Mouse (Mus musculus) MEL (cell line): Measurements from ENCODE around the gene Gmps. TPM values are rescaled to one million over a fixed set of nuclear protein-coding genes. Genes with fewer than 3 reads are reported as not detected.

Source experiments
- DNase-seq: peaks from one replicate; pipeline ENCODE4 v3.0.0; 2011; ENCODE audit warnings: low read depth, low spot score
- H3K27ac ChIP-seq: 2 replicates; pipeline ENCODE4 v1.5.1; 2012; ENCODE audit warnings: low read depth, mild to moderate bottlenecking, control low read depth, low read length, moderate library complexity; ENCODE audit not compliant: control insufficient read depth
- H3K27me3 ChIP-seq, 2 experiments: fragments of 150-350 bp in 1 of 2; sonication (generic) in 1 of 2; 2 replicates each; pipeline ENCODE4 v1.6.1; 2012; ENCODE audit warnings: low read length in 2 of 2, mild to moderate bottlenecking in 2 of 2, improper control_type of control experiment in 1 of 2, moderate library complexity in 1 of 2; ENCODE audit not compliant: insufficient read depth in 2 of 2, control insufficient read depth in 1 of 2
- H3K36me3 ChIP-seq, 2 experiments: 2 replicates each; pipeline ENCODE4 v1.6.1; 2012 to 2014; ENCODE audit warnings: low read length in 2 of 2, improper control_type of control experiment in 1 of 2, inconsistent platforms in 1 of 2, mild to moderate bottlenecking in 1 of 2; ENCODE audit not compliant: insufficient read depth in 2 of 2, control insufficient read depth in 1 of 2
- H3K4me1 ChIP-seq, 2 experiments: fragments of 150-350 bp in 1 of 2; sonication (generic) in 1 of 2; 2 replicates each; pipeline ENCODE4 v1.6.1; 2012; ENCODE audit warnings: low read length in 2 of 2, improper control_type of control experiment in 1 of 2, mild to moderate bottlenecking in 1 of 2; ENCODE audit not compliant: insufficient read depth in 2 of 2, control insufficient read depth in 1 of 2
- H3K4me3 ChIP-seq, 2 experiments: fragments of 150-350 bp in 1 of 2; sonication (generic) in 1 of 2; 2 replicates each; pipeline ENCODE4 v1.5.1; 2012; ENCODE audit warnings: low read depth in 2 of 2, low read length in 2 of 2, mild to moderate bottlenecking in 2 of 2, moderate library complexity in 2 of 2, control low read depth in 1 of 2, improper control_type of control experiment in 1 of 2; ENCODE audit not compliant: control insufficient read depth in 1 of 2, insufficient read depth in 1 of 2
- H3K79me2 ChIP-seq: 2 replicates; pipeline ENCODE4 v1.6.1; 2012; ENCODE audit warnings: mild to moderate bottlenecking, low read length, moderate library complexity; ENCODE audit not compliant: control insufficient read depth, poor library complexity, insufficient read depth
- H3K9ac ChIP-seq: 2 replicates; pipeline ENCODE4 v1.6.1; 2012; ENCODE audit warnings: low read depth, mild to moderate bottlenecking, control low read depth, low read length, moderate library complexity; ENCODE audit not compliant: control insufficient read depth, poor library complexity, severe bottlenecking
- H3K9me3 ChIP-seq: fragments of 150-350 bp; sonication (generic); replicated peaks from 2 replicates; pipeline ENCODE4 v1.6.1; 2012; ENCODE audit warnings: mild to moderate bottlenecking, low read length, improper control_type of control experiment, moderate library complexity; ENCODE audit not compliant: insufficient read depth
- BHLHE40 ChIP-seq: IDR thresholded peaks from 2 replicates; pipeline ENCODE4 v1.6.1; 2012; ENCODE audit warnings: low read depth, mild to moderate bottlenecking, inconsistent platforms, low read length, improper control_type of control experiment, borderline replicate concordance
- CTCF ChIP-seq, 3 experiments: IDR thresholded peaks in 2 of 3; conservative IDR thresholded peaks in 1 of 3; 2 replicates each; pipeline ENCODE4 v1.5.1; 2011 to 2012; ENCODE audit warnings: low read length in 3 of 3, low read depth in 2 of 3, mild to moderate bottlenecking in 2 of 3, improper control_type of control experiment in 1 of 3, inconsistent platforms in 1 of 3, mixed read lengths in 1 of 3, moderate library complexity in 1 of 3; ENCODE audit not compliant: control insufficient read depth in 1 of 3, insufficient read depth in 1 of 3, poor library complexity in 1 of 3, severe bottlenecking in 1 of 3
- E2F4 ChIP-seq: IDR thresholded peaks from 2 replicates; pipeline ENCODE4 v1.6.1; 2011; ENCODE audit warnings: low read depth, low read length, improper control_type of control experiment, borderline replicate concordance
- ELF1 ChIP-seq: IDR thresholded peaks from 2 replicates; pipeline ENCODE4 v1.6.1; 2014; ENCODE audit warnings: low read depth, mild to moderate bottlenecking, inconsistent platforms, low read length, improper control_type of control experiment, moderate library complexity
- EP300 ChIP-seq, 2 experiments: IDR thresholded peaks; 2 replicates each; pipeline ENCODE4 v1.6.1; 2011; ENCODE audit warnings: improper control_type of control experiment in 2 of 2, low read length in 2 of 2, low read depth in 1 of 2, mild to moderate bottlenecking in 1 of 2
- ETS1 ChIP-seq: IDR thresholded peaks from 2 replicates; pipeline ENCODE4 v1.6.1; 2012; ENCODE audit warnings: low read depth, mild to moderate bottlenecking, inconsistent platforms, low read length, improper control_type of control experiment, moderate library complexity
- GATA1 ChIP-seq: IDR thresholded peaks from 2 replicates; pipeline ENCODE4 v1.6.1; 2011; ENCODE audit warnings: low read depth, low read length, improper control_type of control experiment
- HCFC1 ChIP-seq: IDR thresholded peaks from 2 replicates; pipeline ENCODE4 v1.6.1; 2012; ENCODE audit warnings: low read depth, mild to moderate bottlenecking, inconsistent platforms, low read length, improper control_type of control experiment, moderate library complexity
- KAT2A ChIP-seq: conservative IDR thresholded peaks from 2 replicates; pipeline ENCODE4 v1.6.1; 2012; ENCODE audit warnings: low read depth, low read length, improper control_type of control experiment, inconsistent platforms
- MAX ChIP-seq: IDR thresholded peaks from 2 replicates; pipeline ENCODE4 v1.6.1; 2011; ENCODE audit warnings: low read length, improper control_type of control experiment
- MEF2A ChIP-seq: IDR thresholded peaks from 2 replicates; pipeline ENCODE4 v1.6.1; 2014; ENCODE audit warnings: low read depth, mild to moderate bottlenecking, inconsistent platforms, low read length, improper control_type of control experiment; ENCODE audit not compliant: poor library complexity, insufficient replicate concordance, severe bottlenecking; ENCODE audit errors: extremely low read depth
- MYB ChIP-seq: IDR thresholded peaks from 2 replicates; pipeline ENCODE4 v1.6.1; 2011; ENCODE audit warnings: mild to moderate bottlenecking, low read depth, low read length, improper control_type of control experiment
- MYC ChIP-seq: IDR thresholded peaks from 2 replicates; pipeline ENCODE4 v1.6.1; 2011; ENCODE audit warnings: low read depth, mild to moderate bottlenecking, low read length, improper control_type of control experiment, moderate library complexity
- NRF1 ChIP-seq: IDR thresholded peaks from 2 replicates; pipeline ENCODE4 v1.6.1; 2014; ENCODE audit warnings: low read depth, mild to moderate bottlenecking, inconsistent platforms, low read length, improper control_type of control experiment, moderate library complexity; ENCODE audit not compliant: poor library complexity, insufficient read depth, severe bottlenecking
- POLR2AphosphoS2 ChIP-seq: IDR thresholded peaks from 2 replicates; pipeline ENCODE4 v1.6.1; 2011; ENCODE audit warnings: low read length, improper control_type of control experiment
- POLR2AphosphoS5 ChIP-seq: IDR thresholded peaks from 2 replicates; pipeline ENCODE4 v1.6.1; 2012; ENCODE audit warnings: low read depth, borderline replicate concordance, mild to moderate bottlenecking, inconsistent platforms, low read length, moderate library complexity, mixed read lengths
- RCOR1 ChIP-seq: IDR thresholded peaks from 2 replicates; pipeline ENCODE4 v1.6.1; 2012; ENCODE audit warnings: low read depth, mild to moderate bottlenecking, inconsistent platforms, low read length, improper control_type of control experiment
- SIN3A ChIP-seq: IDR thresholded peaks from 2 replicates; pipeline ENCODE4 v1.6.1; 2012; ENCODE audit warnings: low read length, improper control_type of control experiment, inconsistent platforms
- SMC3 ChIP-seq: IDR thresholded peaks from 2 replicates; pipeline ENCODE4 v1.6.1; 2011; ENCODE audit warnings: low read depth, low read length, improper control_type of control experiment
- TCF12 ChIP-seq: IDR thresholded peaks from 2 replicates; pipeline ENCODE4 v1.6.1; 2014; ENCODE audit warnings: low read depth, mild to moderate bottlenecking, inconsistent platforms, low read length, improper control_type of control experiment, moderate library complexity
- UBTF ChIP-seq: IDR thresholded peaks from 2 replicates; pipeline ENCODE4 v1.6.1; 2012; ENCODE audit warnings: low read depth, mild to moderate bottlenecking, inconsistent platforms, low read length, improper control_type of control experiment, moderate library complexity, borderline replicate concordance; ENCODE audit not compliant: insufficient read depth
- USF1 ChIP-seq: IDR thresholded peaks from 2 replicates; pipeline ENCODE4 v1.6.1; 2014; ENCODE audit warnings: low read depth, mild to moderate bottlenecking, inconsistent platforms, low read length, improper control_type of control experiment, moderate library complexity
- ZC3H11A ChIP-seq: IDR thresholded peaks from 2 replicates; pipeline ENCODE4 v1.6.1; 2012; ENCODE audit warnings: low read depth, mild to moderate bottlenecking, inconsistent platforms, low read length, improper control_type of control experiment
- ZKSCAN1 ChIP-seq: IDR thresholded peaks from 2 replicates; pipeline ENCODE4 v1.6.1; 2012; ENCODE audit warnings: low read depth, mild to moderate bottlenecking, inconsistent platforms, low read length, improper control_type of control experiment, moderate library complexity
- ZMIZ1 ChIP-seq: IDR thresholded peaks from 2 replicates; pipeline ENCODE4 v1.6.1; 2012; ENCODE audit warnings: low read depth, mild to moderate bottlenecking, inconsistent platforms, low read length, improper control_type of control experiment, moderate library complexity
- ZNF384 ChIP-seq: IDR thresholded peaks from 2 replicates; pipeline ENCODE4 v1.6.1; 2012; ENCODE audit warnings: low read depth, mild to moderate bottlenecking, inconsistent platforms, low read length, improper control_type of control experiment
- polyA plus RNA-seq, 2 experiments: library from polyadenylated mRNA; stranded (reverse) in 1 of 2; unstranded in 1 of 2; fragments of >175 nt in 1 of 2; fragments of >200 nt in 1 of 2; gene quantifications; 2 replicates each; pipeline versions ENCODE4 v1.2.1 to v1.2.4; 2012; ENCODE audit warnings: low replicate concordance in 2 of 2, low read depth in 1 of 2; ENCODE audit not compliant: insufficient read length in 2 of 2, insufficient read depth in 1 of 2, missing spikeins in 1 of 2
- total RNA-seq: library from RNA; depleted of rRNA; stranded (reverse); fragments of 300-350 nt; gene quantifications from 2 replicates; pipeline ENCODE4 v1.2.3, GENCODE M21; 2012

The Gmps gene
- total and polyA plus RNA-seq, 3 experiments = 31.6 to 59.3 (median 41.8) TPM

DNA sequence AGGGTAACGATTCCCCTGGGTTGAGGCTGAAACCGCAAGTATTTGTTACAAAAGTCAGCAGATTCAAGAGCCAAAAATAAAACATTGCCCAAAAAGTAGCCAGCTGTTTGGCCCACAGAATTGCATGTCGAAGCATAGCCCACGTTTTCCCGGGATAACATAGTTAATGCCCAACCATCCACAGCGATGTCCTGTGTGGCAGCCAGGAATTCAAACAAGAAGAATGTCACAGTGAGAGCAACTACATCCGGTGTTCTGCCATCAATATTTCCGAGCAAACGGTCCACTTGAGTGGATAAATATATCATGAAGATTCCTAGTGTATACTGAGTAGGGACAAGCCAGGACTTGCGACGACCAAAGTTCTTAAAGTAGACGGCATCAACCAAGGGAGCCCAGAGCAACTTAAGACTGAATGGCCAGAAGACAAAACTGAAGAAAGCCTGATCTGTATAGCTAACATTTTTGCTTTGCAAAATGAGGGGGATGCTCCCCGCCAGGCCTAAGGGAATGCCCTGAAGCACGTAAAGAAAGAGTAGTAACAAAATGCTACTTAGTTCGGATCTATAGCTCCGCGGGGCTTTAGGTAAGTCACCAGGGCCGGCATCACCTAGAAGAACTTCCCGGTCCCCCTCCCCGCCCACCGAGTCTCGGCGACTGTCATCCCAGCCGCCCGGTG lies 12.3 kb upstream of the Gmps start:
- DNase-seq = peak; percentile 64
- Histone ChIP-seq H3K36me3 (peaks cover 2 to 34% of the 10 kb centered on the region in 2 experiments), H3K4me3 (peak overlapping the region; percentile 77 to 96), H3K27me3 (no peaks in the 10 kb centered on the region), H3K79me2 (peaks cover 33% of the 10 kb centered on the region), H3K4me1 (peaks cover 5 to 12% of the 10 kb centered on the region in 2 experiments), H3K9me3 (no peaks in the 10 kb centered on the region), H3K27ac (peak overlapping the region; percentile 61), H3K9ac (peak overlapping the region; percentile 90)
- TF ChIP-seq E2F4 (no peak), MYC (0 out of 2 replicates have a peak, but pooled peaks have one; percentile 20), MEF2A (no peak), UBTF (0 out of 2 replicates have a peak, but pooled peaks have one; percentile 7), SIN3A (0 out of 2 replicates have a peak, but pooled peaks have one; percentile 56), POLR2AphosphoS2 (0 out of 2 replicates have a peak, but pooled peaks have one; percentile 27)

DNA sequence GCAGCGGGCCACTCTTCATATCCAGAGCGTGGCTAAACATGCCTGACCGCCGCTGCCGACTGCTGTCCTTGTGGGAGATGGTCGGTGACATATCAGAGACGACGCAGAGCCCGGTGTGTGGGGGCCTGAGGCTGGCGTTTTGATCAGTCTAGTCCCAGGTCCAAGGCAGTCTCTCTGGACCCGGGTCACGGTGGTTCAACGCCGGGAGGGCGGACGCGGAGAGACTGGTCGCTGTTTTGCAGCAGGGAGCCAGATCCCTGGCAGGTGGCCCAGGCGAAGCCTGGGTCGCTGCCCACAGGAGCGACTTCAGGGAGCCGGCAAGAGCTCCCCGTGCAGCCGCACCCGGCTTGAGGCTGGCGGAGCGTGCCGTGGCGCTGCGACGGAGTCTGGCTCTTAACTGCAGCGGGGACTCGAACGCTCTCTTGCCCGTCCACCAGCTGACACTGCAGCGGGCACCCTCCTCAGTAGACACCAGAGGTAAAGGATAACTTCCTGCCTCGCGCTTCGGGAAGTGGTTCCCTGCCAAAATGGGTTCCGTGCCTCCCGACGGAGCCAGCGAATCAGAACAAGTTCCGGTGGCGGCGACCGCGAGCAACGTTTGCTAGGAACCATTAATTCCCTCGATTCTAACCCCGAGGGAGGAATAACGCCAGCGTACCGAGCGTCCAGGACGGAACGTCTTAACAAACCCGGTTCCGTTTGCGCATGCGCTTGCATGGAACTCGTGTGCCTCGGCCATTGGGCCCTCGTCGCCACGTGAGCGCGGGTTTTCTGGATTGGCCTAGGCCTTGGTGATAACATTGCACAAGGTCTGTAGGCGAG lies 11.6 kb upstream of the Gmps start, which contains the start of gene Slc33a1:
TSS of gene Slc33a1 (minus strand) at position 669 of the 822 bp plus-strand sequence.
- peak; percentile 100 for DNase-seq
- TF ChIP-seq E2F4 = peak; percentile 79
- peak; percentile 77; the same call in 1 of the 2 replicates for TF ChIP-seq BHLHE40
- TF ChIP-seq ZNF384 = no peak
- peak in 1 of 2 experiments; percentile 64; a peak in 2 of 4 replicates for TF ChIP-seq EP300 (IDR thresholded peaks at IDR 0.05; ENCODE audit: low read depth in 1 of 2, low read length in 2 of 2)
- 0 out of 2 replicates have a peak, but pooled peaks have one; percentile 36 for TF ChIP-seq POLR2AphosphoS5
- peak; percentile 99 for TF ChIP-seq USF1
- no peak; the same call in 1 of the 2 replicates for TF ChIP-seq POLR2AphosphoS2
- no peak for TF ChIP-seq MEF2A
- TF ChIP-seq ZKSCAN1 = no peak
- TF ChIP-seq SMC3 = no peak
- peak; percentile 81 for TF ChIP-seq TCF12
- TF ChIP-seq KAT2A = peak; percentile 82; the same call in 1 of the 2 replicates
- peak; percentile 97 for TF ChIP-seq HCFC1
- peak; percentile 99 for TF ChIP-seq MAX
- peak; percentile 63 for TF ChIP-seq MYB
- no peak for TF ChIP-seq ZC3H11A
- peak; percentile 73 for TF ChIP-seq ETS1
- TF ChIP-seq ZMIZ1 = no peak; the same call in 1 of the 2 replicates
- TF ChIP-seq RCOR1 = peak; percentile 68
- TF ChIP-seq NRF1 = peak; percentile 95
- TF ChIP-seq GATA1 = peak; percentile 75
- TF ChIP-seq CTCF (IDR thresholded peaks at IDR 0.05 in 2 of 3, conservative IDR thresholded peaks at IDR 0.05 in 1 of 3; ENCODE audit: control insufficient read depth in 1 of 3, insufficient read depth in 1 of 3, low read depth in 2 of 3, low read length in 3 of 3, poor library complexity in 1 of 3, severe bottlenecking in 1 of 3) = no peak
- peak; percentile 90 for TF ChIP-seq ELF1

More for the DNA sequence above, 11.6 kb upstream of the Gmps start, which contains the start of gene Slc33a1:
- peak within 1 kb of the TSS; percentile 77 to 96 for H3K4me3 ChIP-seq
- peaks cover 33% of the 10 kb centered on the region for H3K79me2 ChIP-seq
- no peaks in the 10 kb centered on the region for H3K9me3 ChIP-seq
- peaks cover 5 to 12% of the 10 kb centered on the region in 2 experiments for H3K4me1 ChIP-seq
- peaks cover 0 to 31% of the 10 kb centered on the region in 2 experiments; a peak in 3 of 4 replicates for H3K36me3 ChIP-seq
- peak within 1 kb of the TSS; percentile 90 for H3K9ac ChIP-seq
- H3K27ac ChIP-seq = peak within 1 kb of the TSS; percentile 89
- no peaks in the 10 kb centered on the region for H3K27me3 ChIP-seq
